Mouse (Mus musculus) limb, embryonic 11.5 days (tissue): ENCODE measurements around the gene Bsdc1. TPM values are rescaled to one million over a fixed set of nuclear protein-coding genes. Genes with fewer than 3 reads are reported as not detected.

Source experiments
- polyA plus RNA-seq: library from polyadenylated mRNA; unstranded; fragments of >200 nt; fragmentation: Nextera tagmentation; extraction: Ambion mirVana; gene quantifications from 2 replicates; pipeline ENCODE4 v1.2.1, GENCODE M21; 2014

The Bsdc1 gene
- polyA plus RNA-seq, 1 experiment from 2014 or later, result 23.8 TPM

Other genes with a start within 250 kb of the Bsdc1 start
- gene C77080, start 200.2 kb upstream of the Bsdc1 start, polyA plus RNA-seq, result 3.7 and 4.2 TPM in 2 replicates
- 0.47 and 0.59 TPM in 2 replicates for gene Sync, start 174.0 kb upstream of the Bsdc1 start, polyA plus RNA-seq
- 608 and 644 TPM in 2 replicates for gene Rbbp4, start 126.2 kb upstream of the Bsdc1 start, polyA plus RNA-seq
- 42.5 and 53.3 TPM in 2 replicates for gene Zbtb8os, start 125.9 kb upstream of the Bsdc1 start, polyA plus RNA-seq
- gene Zbtb8a, start 83.5 kb upstream of the Bsdc1 start, polyA plus RNA-seq, result 7.2 and 7.4 TPM in 2 replicates
- 0.85 and 1.8 TPM in 2 replicates for gene Zbtb8b, start 20.7 kb upstream of the Bsdc1 start, polyA plus RNA-seq
- gene Tssk3, start 29.4 kb downstream of the Bsdc1 start, polyA plus RNA-seq, result not detected in 2 replicates
- gene Fam229a, start 29.6 kb downstream of the Bsdc1 start, polyA plus RNA-seq, result not detected in 2 replicates
- 1,590 and 1,591 TPM in 2 replicates for gene Marcksl1, start 52.0 kb downstream of the Bsdc1 start, polyA plus RNA-seq
- 299 and 309 TPM in 2 replicates for gene Hdac1, start 81.1 kb downstream of the Bsdc1 start, polyA plus RNA-seq
- 10.7 and 12.1 TPM in 2 replicates for gene Lck, start 112.1 kb downstream of the Bsdc1 start, polyA plus RNA-seq
- 3.5 and 4.3 TPM in 2 replicates for gene Fam167b, start 117.0 kb downstream of the Bsdc1 start, polyA plus RNA-seq
- 296 and 317 TPM in 2 replicates for gene Eif3i, start 139.1 kb downstream of the Bsdc1 start, polyA plus RNA-seq
- gene Tmem234, start 139.1 kb downstream of the Bsdc1 start, polyA plus RNA-seq, result 202 and 207 TPM in 2 replicates
- gene Dcdc2b, start 152.7 kb downstream of the Bsdc1 start, polyA plus RNA-seq, result 1.8 and 2.8 TPM in 2 replicates
- 26.4 and 35.0 TPM in 2 replicates for gene Iqcc, start 157.5 kb downstream of the Bsdc1 start, polyA plus RNA-seq
- 40.3 and 48.8 TPM in 2 replicates for gene Ccdc28b, start 162.4 kb downstream of the Bsdc1 start, polyA plus RNA-seq
- 111 and 123 TPM in 2 replicates for gene Txlna, start 179.5 kb downstream of the Bsdc1 start, polyA plus RNA-seq
- 13.1 and 13.4 TPM in 2 replicates for gene Kpna6, start 211.2 kb downstream of the Bsdc1 start, polyA plus RNA-seq
- 35.5 and 47.3 TPM in 2 replicates for gene Tmem39b, start 235.3 kb downstream of the Bsdc1 start, polyA plus RNA-seq